Mouse (Mus musculus) forebrain, postnatal 0 days (tissue): ENCODE results near the gene Zdhhc14. TPM values are rescaled to one million over a fixed set of nuclear protein-coding genes. Genes with fewer than 3 reads are reported as not detected.

Source experiments
- ATAC-seq: fragments of 200-750 bp; cut with Nextera tagmentation; 2 replicates; pipeline ENCODE4 v1.8.0; 2017; ENCODE audit warnings: mild to moderate bottlenecking, moderate library complexity
- DNase-seq: peaks from one replicate; pipeline ENCODE4 v3.0.0-alpha.2; 2015
- H3K27ac ChIP-seq: fragments of 300-500 bp; sonication (generic); 2 replicates; pipeline ENCODE4 v1.5.1; 2014; ENCODE audit warnings: low read depth, mild to moderate bottlenecking, antibody characterized with exemption, low read length, moderate library complexity, mixed read lengths
- H3K27me3 ChIP-seq: fragments of 300-500 bp; sonication (generic); 2 replicates; pipeline ENCODE4 v1.6.1; 2014; ENCODE audit warnings: mild to moderate bottlenecking, low read length, mixed read lengths; ENCODE audit not compliant: insufficient read depth
- H3K36me3 ChIP-seq: fragments of 300-500 bp; sonication (generic); 2 replicates; pipeline ENCODE4 v1.6.1; 2014; ENCODE audit warnings: mild to moderate bottlenecking, moderate library complexity; ENCODE audit not compliant: insufficient read depth
- H3K4me1 ChIP-seq: fragments of 300-500 bp; sonication (generic); 2 replicates; pipeline ENCODE4 v1.6.1; 2014; ENCODE audit warnings: antibody characterized with exemption; ENCODE audit not compliant: insufficient read depth
- H3K4me2 ChIP-seq: fragments of 300-500 bp; sonication (generic); 2 replicates; pipeline ENCODE4 v1.6.1; 2014; ENCODE audit warnings: low read depth, mild to moderate bottlenecking, moderate library complexity
- H3K4me3 ChIP-seq: fragments of 300-500 bp; sonication (generic); 2 replicates; pipeline ENCODE4 v1.5.1; 2014; ENCODE audit warnings: low read depth, low read length, mixed read lengths
- H3K9ac ChIP-seq: fragments of 300-500 bp; sonication (generic); 2 replicates; pipeline ENCODE4 v1.6.1; 2014; ENCODE audit warnings: mild to moderate bottlenecking
- H3K9me3 ChIP-seq: fragments of 300-500 bp; sonication (generic); 2 replicates; pipeline ENCODE4 v1.6.1; 2016; ENCODE audit warnings: low read length
- CTCF ChIP-seq: sonication (generic); IDR thresholded peaks from 2 replicates; pipeline ENCODE4 v1.5.1; 2016; ENCODE audit warnings: antibody characterized with exemption, control low read depth, low read depth
- WGBS: fragments of 180-500 bp; shearing (Covaris S2); extraction: QIAGEN DNeasy Blood & Tissue Kit; methylation state at CpG from one replicate; pipeline ENCODE4 v1.1.7; 2014; 5-methylcytosine and 5-hydroxymethylcytosine counted together
- polyA plus RNA-seq: library from polyadenylated mRNA; unstranded; fragments of >200 nt; fragmentation: Nextera tagmentation; extraction: Ambion mirVana; gene quantifications from 2 replicates; pipeline ENCODE4 v1.2.1, GENCODE M21; 2015
- total RNA-seq: library from RNA; depleted of rRNA; stranded (reverse); fragments of >200 nt; gene quantifications from 2 replicates; pipeline ENCODE4 v1.2.3, GENCODE M21; 2014

Gene Zdhhc14
- total and polyA plus RNA-seq, 2 experiments from 2014 or later = 9.9 to 16.7 TPM

- Histone ChIP-seq H3K27me3 (no peaks in the 10 kb centered on the region), H3K4me1 (peaks cover 12% of the 10 kb centered on the region; the same call in 1 of the 2 replicates), H3K4me2 (no peak overlapping the region), H3K27ac (no peak overlapping the region), H3K36me3 (no peaks in the 10 kb centered on the region), H3K4me3 (no peak overlapping the region), H3K9me3 (no peaks in the 10 kb centered on the region), H3K9ac (no peak overlapping the region)
- WGBS = 87% methylated on average over 4 of the region's 4 CpGs
- TF ChIP-seq CTCF = no peak
- DNase-seq (no peak), ATAC-seq (no peak)
Observed at GRCm38 (mm10) chr17:5504969-5505368, 12.6 kb downstream of the Zdhhc14 start.

- ATAC-seq (peak; percentile 86), DNase-seq (peak; percentile 78)
- H3K9me3 ChIP-seq = no peaks in the 10 kb centered on the region
- no peak overlapping the region for H3K4me3 ChIP-seq
- 36% methylated on average over 7 of the region's 7 CpGs for WGBS
- 0 out of 2 replicates have a peak overlapping the region, but pooled peaks have one; percentile 10 for H3K4me2 ChIP-seq
- no peaks in the 10 kb centered on the region for H3K27me3 ChIP-seq
- peak overlapping the region; percentile 54; the same call in 1 of the 2 replicates for H3K27ac ChIP-seq
- TF ChIP-seq CTCF = no peak
- H3K4me1 ChIP-seq = peaks cover 12% of the 10 kb centered on the region; the same call in 1 of the 2 replicates
- no peaks in the 10 kb centered on the region for H3K36me3 ChIP-seq
- H3K9ac ChIP-seq = peak overlapping the region; percentile 14
Observed at GRCm38 (mm10) chr17:5506553-5506952, 14.2 kb downstream of the Zdhhc14 start.

- TF ChIP-seq CTCF = no peak
- DNase-seq = no peak
- 63% methylated on average over 5 of the region's 5 CpGs for WGBS
- H3K27me3 ChIP-seq = no peaks in the 10 kb centered on the region
- no peak overlapping the region for H3K4me2 ChIP-seq
- no peaks in the 10 kb centered on the region for H3K9me3 ChIP-seq
- H3K27ac ChIP-seq = no peak overlapping the region
- no peak overlapping the region for H3K4me3 ChIP-seq
- H3K4me1 ChIP-seq = peaks cover 12% of the 10 kb centered on the region; the same call in 1 of the 2 replicates
- H3K36me3 ChIP-seq = no peaks in the 10 kb centered on the region
- H3K9ac ChIP-seq = no peak overlapping the region
- no peak for ATAC-seq
Observed at GRCm38 (mm10) chr17:5506988-5507387, 14.6 kb downstream of the Zdhhc14 start.

- no peak for TF ChIP-seq CTCF
- H3K9ac ChIP-seq = no peak overlapping the region
- 80% methylated on average over 4 of the region's 4 CpGs for WGBS
Observed at GRCm38 (mm10) chr17:5508030-5508429, 15.7 kb downstream of the Zdhhc14 start.

GRCm38 (mm10) chr17:5510564-5510963, 18.2 kb downstream of the Zdhhc14 start:
- Histone ChIP-seq H3K27ac (no peak overlapping the region), H3K9me3 (no peaks in the 10 kb centered on the region), H3K4me2 (no peak overlapping the region), H3K36me3 (no peaks in the 10 kb centered on the region), H3K27me3 (no peaks in the 10 kb centered on the region), H3K9ac (no peak overlapping the region), H3K4me1 (peaks cover 12% of the 10 kb centered on the region; the same call in 1 of the 2 replicates), H3K4me3 (no peak overlapping the region)
- TF ChIP-seq CTCF = no peak
- DNase-seq = no peak
- no peak for ATAC-seq
- WGBS = 86% methylated on average over 9 of the region's 9 CpGs

More at GRCm38 (mm10) chr17:5508030-5508429, 15.7 kb downstream of the Zdhhc14 start:
- H3K9me3 ChIP-seq = no peaks in the 10 kb centered on the region
- H3K27me3 ChIP-seq = no peaks in the 10 kb centered on the region
- H3K4me1 ChIP-seq = peaks cover 12% of the 10 kb centered on the region; the same call in 1 of the 2 replicates
- no peak overlapping the region for H3K4me3 ChIP-seq
- H3K4me2 ChIP-seq = no peak overlapping the region
- DNase-seq (no peak), ATAC-seq (no peak)
- H3K36me3 ChIP-seq = no peaks in the 10 kb centered on the region
- H3K27ac ChIP-seq = no peak overlapping the region

GRCm38 (mm10) chr17:5511724-5512123, 19.4 kb downstream of the Zdhhc14 start:
- DNase-seq (no peak), ATAC-seq (no peak)
- no peak for TF ChIP-seq CTCF
- H3K4me2 ChIP-seq = no peak overlapping the region
- H3K9ac ChIP-seq = no peak overlapping the region
- H3K4me1 ChIP-seq = peaks cover 6% of the 10 kb centered on the region; the same call in 1 of the 2 replicates
- H3K4me3 ChIP-seq = no peak overlapping the region
- H3K27ac ChIP-seq = no peak overlapping the region
- 87% methylated on average over 6 of the region's 6 CpGs for WGBS
- no peaks in the 10 kb centered on the region for H3K27me3 ChIP-seq
- H3K9me3 ChIP-seq = no peaks in the 10 kb centered on the region
- H3K36me3 ChIP-seq = no peaks in the 10 kb centered on the region

GRCm38 (mm10) chr17:5519466-5519865, 27.1 kb downstream of the Zdhhc14 start:
- H3K4me1 ChIP-seq = no peaks in the 10 kb centered on the region
- ATAC-seq = no peak

More at GRCm38 (mm10) chr17:5519466-5519865, 27.1 kb downstream of the Zdhhc14 start:
- no peaks in the 10 kb centered on the region for H3K27me3 ChIP-seq
- no peak overlapping the region for H3K4me3 ChIP-seq
- DNase-seq = no peak
- H3K36me3 ChIP-seq = no peaks in the 10 kb centered on the region
- H3K9ac ChIP-seq = no peak overlapping the region
- no peak for TF ChIP-seq CTCF
- no peaks in the 10 kb centered on the region for H3K9me3 ChIP-seq
- WGBS = 90% methylated on average over 10 of the region's 10 CpGs
- no peak overlapping the region for H3K27ac ChIP-seq
- H3K4me2 ChIP-seq = no peak overlapping the region
